In genomic region chr2:79704773-79705172, GRCm38 (mm10) we compare ENCODE assay signal across 26 mouse cellular contexts. TPM values are rescaled to one million over a fixed set of nuclear protein-coding genes. Genes with fewer than 3 reads are reported as not detected.
DNase-seq lines count a peak whose midpoint lies in the region; ATAC-seq and TF ChIP-seq lines count a peak whose summit lies in the region.
"Had no signal": no experiment of that assay in that cellular context is flagged by ENCODE, and none has a peak within 500 bp of the region (broad histone marks: within the 10 kb centered on the region; RNA-seq: fewer than 3 reads in every experiment).

No protein-coding gene starts in this region.

- TF ChIP-seq EP300 in stomach, postnatal 0 days (optimal IDR thresholded peaks at IDR 0.05), result no peak

- H3K27ac ChIP-seq in intestine, embryonic 14.5 days (ENCODE audit: low read depth), result no peak overlapping the region
- no peak overlapping the region for H3K27ac ChIP-seq in intestine, postnatal 0 days (ENCODE audit: low read depth, low read length)
- H3K27ac ChIP-seq in stomach, embryonic 15.5 days, result no peak overlapping the region
- H3K27ac ChIP-seq in stomach, postnatal 0 days (replicated peaks), result no peak overlapping the region
- H3K27ac ChIP-seq: embryonic facial prominence, embryonic 10.5 days; embryonic facial prominence, embryonic 12.5 days; forebrain, embryonic 13.5 days; forebrain, embryonic 15.5 days had no signal

- H3K9me3 ChIP-seq in intestine, embryonic 14.5 days (ENCODE audit: control insufficient read depth, low read length), result no peaks in the 10 kb centered on the region
- no peaks in the 10 kb centered on the region for H3K9me3 ChIP-seq in intestine, postnatal 0 days (ENCODE audit: control insufficient read depth)
- no peaks in the 10 kb centered on the region for H3K9me3 ChIP-seq in stomach, embryonic 15.5 days
- no peaks in the 10 kb centered on the region for H3K9me3 ChIP-seq in stomach, postnatal 0 days (ENCODE audit: control insufficient read depth, low read length)
- H3K9me3 ChIP-seq: embryonic facial prominence, embryonic 10.5 days; embryonic facial prominence, embryonic 12.5 days; forebrain, embryonic 13.5 days; forebrain, embryonic 15.5 days; G1E had no signal

- WGBS in intestine, embryonic 14.5 days, result 74% methylated on average over 2 of the region's 2 CpGs
- WGBS in intestine, postnatal 0 days, result 52% methylated on average over 2 of the region's 2 CpGs
- 79% methylated on average over 2 of the region's 2 CpGs for WGBS in stomach, embryonic 15.5 days
- WGBS in stomach, postnatal 0 days, result 63% methylated on average over 2 of the region's 2 CpGs

- H3K4me3 ChIP-seq in intestine, embryonic 14.5 days (ENCODE audit: low read depth, low read length), result no peak overlapping the region
- H3K4me3 ChIP-seq in intestine, postnatal 0 days (ENCODE audit: low read depth, low read length), result no peak overlapping the region
- no peak overlapping the region for H3K4me3 ChIP-seq in stomach, embryonic 15.5 days (replicated peaks)
- H3K4me3 ChIP-seq in stomach, postnatal 0 days (ENCODE audit: low read depth, low read length), result no peak overlapping the region
- H3K4me3 ChIP-seq: embryonic facial prominence, embryonic 10.5 days; embryonic facial prominence, embryonic 12.5 days; forebrain, embryonic 13.5 days; forebrain, embryonic 15.5 days had no signal

- 0 out of 2 replicates have a peak, but pooled peaks have one; percentile 43 for ATAC-seq in intestine, embryonic 14.5 days (replicated peaks; ENCODE audit: low FRiP score, low TSS enrichment, low read depth)
- no peak for ATAC-seq in intestine, postnatal 0 days
- peak; percentile 60; the same call in 1 of the 2 replicates for ATAC-seq in stomach, embryonic 15.5 days (ENCODE audit: insufficient read depth, low FRiP score, low read depth)
- peak; percentile 83 for ATAC-seq in stomach, postnatal 0 days (ENCODE audit: low FRiP score, low TSS enrichment)
- ATAC-seq: activated CD4-positive, CD25-positive, alpha-beta regulatory T cell, adult 4 months; CD4-positive, CD25-positive, alpha-beta regulatory T cell, adult 4 months; forebrain, embryonic 13.5 days; forebrain, embryonic 15.5 days; Patski had no signal

- H3K9ac ChIP-seq in intestine, embryonic 14.5 days (ENCODE audit: low read length), result no peak overlapping the region
- H3K9ac ChIP-seq in intestine, postnatal 0 days (ENCODE audit: low read depth, low read length), result no peak overlapping the region
- no peak overlapping the region for H3K9ac ChIP-seq in stomach, embryonic 15.5 days
- no peak overlapping the region for H3K9ac ChIP-seq in stomach, postnatal 0 days (ENCODE audit: low read length)
- H3K9ac ChIP-seq: embryonic facial prominence, embryonic 12.5 days; forebrain, embryonic 13.5 days; forebrain, embryonic 15.5 days had no signal

- H3K36me3 ChIP-seq in intestine, embryonic 14.5 days (ENCODE audit: control insufficient read depth, insufficient read depth, low read length), result no peaks in the 10 kb centered on the region
- no peaks in the 10 kb centered on the region for H3K36me3 ChIP-seq in intestine, postnatal 0 days (ENCODE audit: control insufficient read depth, insufficient read depth)
- no peaks in the 10 kb centered on the region for H3K36me3 ChIP-seq in stomach, embryonic 15.5 days
- H3K36me3 ChIP-seq in stomach, postnatal 0 days (ENCODE audit: control insufficient read depth, insufficient read depth, low read length), result no peaks in the 10 kb centered on the region
- H3K36me3 ChIP-seq: embryonic facial prominence, embryonic 10.5 days; embryonic facial prominence, embryonic 12.5 days; forebrain, embryonic 15.5 days; G1E had no signal

- no peaks in the 10 kb centered on the region for H3K27me3 ChIP-seq in intestine, embryonic 14.5 days (replicated peaks; ENCODE audit: control insufficient read depth, insufficient read depth, low read length)
- H3K27me3 ChIP-seq in intestine, postnatal 0 days (replicated peaks; ENCODE audit: control insufficient read depth, insufficient read depth, low read length), result no peaks in the 10 kb centered on the region
- H3K27me3 ChIP-seq in stomach, embryonic 15.5 days (replicated peaks), result no peaks in the 10 kb centered on the region
- H3K27me3 ChIP-seq in stomach, postnatal 0 days (ENCODE audit: control insufficient read depth, insufficient read depth, low read length), result no peaks in the 10 kb centered on the region
- H3K27me3 ChIP-seq: CH12.LX; embryonic facial prominence, embryonic 12.5 days; forebrain, embryonic 13.5 days; forebrain, embryonic 15.5 days had no signal

- H3K4me2 ChIP-seq in intestine, embryonic 14.5 days (ENCODE audit: low read length), result no peak overlapping the region
- no peak overlapping the region for H3K4me2 ChIP-seq in intestine, postnatal 0 days (replicated peaks; ENCODE audit: low read depth)
- H3K4me2 ChIP-seq in stomach, embryonic 15.5 days, result no peak overlapping the region
- no peak overlapping the region for H3K4me2 ChIP-seq in stomach, postnatal 0 days (replicated peaks; ENCODE audit: low read depth)
- H3K4me2 ChIP-seq: embryonic facial prominence, embryonic 12.5 days; forebrain, embryonic 13.5 days; forebrain, embryonic 15.5 days had no signal

- H3K4me1 ChIP-seq in intestine, embryonic 14.5 days (replicated peaks; ENCODE audit: control insufficient read depth, insufficient read depth, low read length), result no peaks in the 10 kb centered on the region
- no peaks in the 10 kb centered on the region for H3K4me1 ChIP-seq in intestine, postnatal 0 days (replicated peaks; ENCODE audit: control insufficient read depth, insufficient read depth, low read length)
- H3K4me1 ChIP-seq in stomach, embryonic 15.5 days, result no peaks in the 10 kb centered on the region
- H3K4me1 ChIP-seq in stomach, postnatal 0 days (replicated peaks; ENCODE audit: control insufficient read depth, insufficient read depth), result no peaks in the 10 kb centered on the region
- H3K4me1 ChIP-seq: embryonic facial prominence, embryonic 10.5 days; embryonic facial prominence, embryonic 12.5 days; forebrain, embryonic 13.5 days; forebrain, embryonic 15.5 days had no signal

- TF ChIP-seq CTCF in intestine, postnatal 0 days (IDR thresholded peaks at IDR 0.05; ENCODE audit: low read depth), result no peak
- no peak for TF ChIP-seq CTCF in stomach, postnatal 0 days (IDR thresholded peaks at IDR 0.05; ENCODE audit: low read depth)

- DNase-seq in intestine, embryonic 14.5 days (ENCODE audit: low spot score), result no peak
- no peak for DNase-seq in stomach, postnatal 0 days (ENCODE audit: low spot score)
- DNase-seq in gastrocnemius, adult 8-10 months (ENCODE audit: low spot score in 2 of 2), result no peak
- no peak for DNase-seq in layer of hippocampus, adult 18-20 months (ENCODE audit: low spot score in 2 of 2)
- DNase-seq: adrenal gland, adult 8-10 months; adrenal gland, postnatal 14 days; adrenal gland, postnatal 36 days; B cell, adult 2 months; cerebellum, adult 11-12 months; cerebellum, adult 2 months; cerebellum, adult 9-10 months; cerebellum, postnatal 10 days; cerebellum, postnatal 25 days had no signal

RNA-seq across cellular contexts. Expression of gene Ppp1r1c, which starts 2.8 kb away (rescaled TPM):
- not detected in 2 replicates for polyA plus RNA-seq in intestine, embryonic 14.5 days (2014; fragmentation: Nextera tagmentation; extraction: Ambion mirVana)
- not detected in 2 replicates for polyA plus RNA-seq in intestine, postnatal 0 days (2015; fragmentation: Nextera tagmentation; extraction: Ambion mirVana)
- polyA plus RNA-seq in stomach, embryonic 15.5 days (2015; fragmentation: Nextera tagmentation; extraction: Ambion mirVana), result not detected in 2 replicates
- 0.04 TPM in 1 of 2 replicates, not detected in the other for polyA plus RNA-seq in stomach, postnatal 0 days (2015; fragmentation: Nextera tagmentation; extraction: Ambion mirVana)
- under 1 TPM in 2 of 4 experiments, not detected in 2; 0.20 to 0.34 TPM for total RNA-seq in gastrocnemius, adult 8-10 months (2022)
- under 1 TPM in 1 of 2 experiments, not detected in 1; 0.10 TPM for total RNA-seq in layer of hippocampus, adult 18-20 months (2021)
- total RNA-seq: adrenal gland, adult 18-20 months; adrenal gland, adult 8-10 months; adrenal gland, postnatal 14 days; adrenal gland, postnatal 36 days; CH12.LX had no signal
- polyA plus RNA-seq: activated CD4-positive, CD25-positive, alpha-beta regulatory T cell, adult 4 months; cortical plate, adult 2 months; G1E; Patski had no signal
